Mouse (Mus musculus) ES-E14 (cell line): ENCODE results near the gene Lrrc3c.

Source experiments
- CHD2 ChIP-seq: IDR thresholded peaks from 2 replicates; pipeline ENCODE4 v1.6.1; 2014; ENCODE audit warnings: mild to moderate bottlenecking, low read depth, low read length, inconsistent platforms
- HCFC1 ChIP-seq: IDR thresholded peaks from 2 replicates; pipeline ENCODE4 v1.6.1; 2012; ENCODE audit warnings: low read length, inconsistent platforms, borderline replicate concordance; ENCODE audit not compliant: insufficient read depth
- MAFK ChIP-seq: IDR thresholded peaks from 2 replicates; pipeline ENCODE4 v1.6.1; 2014; ENCODE audit warnings: mild to moderate bottlenecking, low read depth, low read length, inconsistent platforms; ENCODE audit not compliant: insufficient read depth
- ZC3H11A ChIP-seq: IDR thresholded peaks from 2 replicates; pipeline ENCODE4 v1.6.1; 2012; ENCODE audit warnings: low read depth, mild to moderate bottlenecking, inconsistent platforms, low read length, borderline replicate concordance
- ZNF384 ChIP-seq: IDR thresholded peaks from 2 replicates; pipeline ENCODE4 v1.6.1; 2012; ENCODE audit warnings: low read depth, low read length, inconsistent platforms

DNA sequence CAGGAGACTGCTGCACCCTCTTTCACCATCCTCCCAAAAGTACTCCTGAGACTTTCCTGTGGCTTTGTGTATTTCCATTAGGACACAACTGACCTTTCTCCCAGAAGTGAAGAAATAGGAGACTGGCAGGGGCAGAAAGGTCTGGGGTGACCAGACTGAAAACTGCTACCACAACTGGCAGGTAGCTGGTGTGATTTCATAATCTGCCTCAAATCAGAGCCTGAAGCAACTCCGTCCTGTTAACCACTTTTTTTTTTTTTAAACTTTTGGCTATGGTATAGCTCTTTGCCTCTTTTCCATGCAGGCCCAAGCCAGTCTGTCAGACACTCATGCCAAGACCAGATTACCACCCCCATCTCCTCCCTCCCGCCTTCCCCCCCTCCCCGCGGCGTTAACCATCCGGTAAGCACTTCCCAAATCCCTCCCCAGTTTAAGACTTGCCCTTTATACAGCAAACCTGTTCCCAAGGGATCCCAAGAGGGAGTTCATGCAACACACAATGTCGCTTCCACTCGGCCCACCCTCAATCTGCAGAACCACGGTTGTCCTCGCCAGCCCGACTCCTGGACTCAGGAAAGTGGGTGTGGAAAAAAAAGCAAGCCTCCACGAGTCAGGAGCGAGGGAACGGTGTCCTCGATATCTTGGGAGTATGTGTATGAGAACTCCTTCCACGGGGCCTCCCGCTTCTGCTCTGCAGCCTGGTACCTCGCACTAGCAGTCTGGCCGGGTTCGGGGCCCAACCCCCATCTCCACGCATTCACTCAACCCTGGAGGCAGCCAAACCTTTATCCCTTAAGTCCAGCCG is 11.8 kb upstream of the Lrrc3c start:
- no peak for TF ChIP-seq HCFC1
- TF ChIP-seq MAFK, result no peak
- no peak for TF ChIP-seq ZC3H11A
- no peak for TF ChIP-seq CHD2
- TF ChIP-seq ZNF384, result no peak
